Mouse (Mus musculus) liver, embryonic 14.5 days (tissue): ENCODE measurements around the gene Fbxl17. TPM values are rescaled to one million over a fixed set of nuclear protein-coding genes. Genes with fewer than 3 reads are reported as not detected.

Source experiments
- ATAC-seq: fragments of 200-750 bp; cut with Nextera tagmentation; 2 replicates; pipeline ENCODE4 v1.8.0; 2017; ENCODE audit warnings: moderate number of reproducible peaks, mild to moderate bottlenecking, moderate library complexity; ENCODE audit not compliant: insufficient read depth
- DNase-seq, 3 experiments: peaks; one replicate each; pipeline ENCODE4 v3.0.0-alpha.2; 2012 to 2013; ENCODE audit warnings: low read depth in 3 of 3, low spot score in 3 of 3
- H3K27ac ChIP-seq: fragments of 300-500 bp; sonication (generic); 2 replicates; pipeline ENCODE4 v1.5.1; 2014; ENCODE audit warnings: moderate library complexity, mild to moderate bottlenecking, control low read depth, inconsistent platforms
- H3K27me3 ChIP-seq: fragments of 300-500 bp; sonication (generic); 2 replicates; pipeline ENCODE4 v1.6.1; 2014; ENCODE audit warnings: mild to moderate bottlenecking, low read length, moderate library complexity; ENCODE audit not compliant: control insufficient read depth, insufficient read depth
- H3K36me3 ChIP-seq: fragments of 300-500 bp; sonication (generic); replicated peaks from 2 replicates; pipeline ENCODE4 v1.6.1; 2014; ENCODE audit warnings: low read depth; ENCODE audit not compliant: control insufficient read depth, insufficient read depth
- H3K4me1 ChIP-seq, 2 experiments: fragments of 200-500 bp in 1 of 2; fragments of 300-500 bp in 1 of 2; sonication (generic) in 1 of 2; replicated peaks; 2 replicates each; pipeline ENCODE4 v1.6.1; 2012 to 2014; ENCODE audit warnings: antibody characterized with exemption in 1 of 2, inconsistent platforms in 1 of 2, low read length in 1 of 2; ENCODE audit not compliant: control insufficient read depth in 2 of 2, insufficient read depth in 2 of 2
- H3K4me2 ChIP-seq: fragments of 300-500 bp; sonication (generic); 2 replicates; pipeline ENCODE4 v1.6.1; 2014; ENCODE audit warnings: low read depth, mild to moderate bottlenecking, control low read depth, moderate library complexity
- H3K4me3 ChIP-seq, 2 experiments: fragments of 200-500 bp in 1 of 2; fragments of 300-500 bp in 1 of 2; sonication (generic) in 1 of 2; 2 replicates each; pipeline ENCODE4 v1.5.1; 2012 to 2014; ENCODE audit warnings: low read depth in 2 of 2, low read length in 2 of 2, mild to moderate bottlenecking in 2 of 2, control low read depth in 1 of 2, inconsistent platforms in 1 of 2, moderate library complexity in 1 of 2; ENCODE audit not compliant: insufficient read depth in 1 of 2
- H3K9ac ChIP-seq: fragments of 300-500 bp; sonication (generic); replicated peaks from 2 replicates; pipeline ENCODE4 v1.6.1; 2014; ENCODE audit warnings: mild to moderate bottlenecking, control low read depth, moderate library complexity
- H3K9me3 ChIP-seq: fragments of 300-500 bp; sonication (generic); 2 replicates; pipeline ENCODE4 v1.6.1; 2016; ENCODE audit warnings: low read length, mixed read lengths; ENCODE audit not compliant: control insufficient read depth
- CTCF ChIP-seq: IDR thresholded peaks from 2 replicates; pipeline ENCODE4 v1.5.1; 2016; ENCODE audit warnings: antibody characterized with exemption, low read depth, control low read depth
- EP300 ChIP-seq: IDR thresholded peaks from 2 replicates; pipeline ENCODE4 v1.6.1; 2016; ENCODE audit warnings: antibody characterized with exemption, low read depth
- WGBS: fragments of 180-500 bp; shearing (Covaris S2); extraction: QIAGEN DNeasy Blood & Tissue Kit; methylation state at CpG from one replicate; pipeline ENCODE4 v1.1.7; 2014; ENCODE audit not compliant: insufficient replicate concordance; 5-methylcytosine and 5-hydroxymethylcytosine counted together
- polyA plus RNA-seq, 2 experiments: library from polyadenylated mRNA; depleted of rRNA in 1 of 2; stranded (reverse) in 1 of 2; unstranded in 1 of 2; fragments of >200 nt; fragmentation: Nextera tagmentation in 1 of 2; extraction: Ambion mirVana in 1 of 2; gene quantifications; 2 replicates each; pipeline versions ENCODE4 v1.2.1 to v1.2.3; 2012 to 2014

Fbxl17 gene
- polyA plus RNA-seq, 2 experiments = 1.9 TPM

DNA sequence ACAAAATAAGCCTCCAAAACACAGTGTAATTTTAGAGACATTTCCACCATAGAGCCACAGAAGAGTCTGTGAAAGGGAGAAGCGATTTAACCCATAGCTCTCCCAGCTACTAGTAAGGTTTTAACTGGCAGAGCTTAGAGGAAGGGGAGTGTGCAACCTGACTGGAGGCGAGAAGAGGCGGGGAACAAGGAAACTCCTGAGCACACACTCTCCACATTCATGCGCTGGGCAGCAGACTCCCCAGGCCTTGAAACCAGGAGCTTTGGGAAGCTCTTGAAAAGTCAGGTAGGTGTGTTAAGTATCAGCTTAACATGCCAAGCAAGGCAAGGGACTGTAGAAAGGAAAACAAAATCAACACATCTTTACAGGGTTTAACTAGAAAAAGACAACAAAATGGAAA lies 276.1 kb downstream of the Fbxl17 start:
- ATAC-seq = no peak
- no peaks in the 10 kb centered on the region for H3K36me3 ChIP-seq
- WGBS = 80% methylated on average over 4 of the region's 4 CpGs
- no peaks in the 10 kb centered on the region for H3K27me3 ChIP-seq
- no peak overlapping the region for H3K4me3 ChIP-seq
- no peak for DNase-seq
- H3K27ac ChIP-seq = no peak overlapping the region
- TF ChIP-seq CTCF (no peak), EP300 (no peak)
- H3K9me3 ChIP-seq = no peaks in the 10 kb centered on the region
- peaks cover 0 to 3% of the 10 kb centered on the region in 2 experiments; a peak in 1 of 4 replicates for H3K4me1 ChIP-seq
- H3K9ac ChIP-seq = no peak overlapping the region
- no peak overlapping the region for H3K4me2 ChIP-seq

DNA sequence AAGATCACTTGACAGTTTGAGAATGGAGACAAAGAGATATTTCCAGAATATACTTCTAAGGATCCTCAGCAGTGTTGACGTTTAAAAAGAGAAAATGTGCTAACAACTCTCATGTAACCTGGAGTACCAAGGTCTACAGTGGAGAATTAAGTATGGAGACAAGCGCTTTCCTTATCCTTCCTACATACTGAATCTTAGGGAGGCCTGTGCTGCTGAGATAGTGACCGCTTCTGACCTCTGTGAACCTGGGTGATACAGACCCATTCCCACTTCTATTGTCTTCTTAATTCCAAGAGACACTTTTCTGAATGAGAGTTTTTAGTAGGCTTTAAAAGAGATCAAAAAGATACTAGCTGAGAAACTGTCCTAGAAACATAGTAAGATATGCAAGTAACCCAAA lies 278.2 kb downstream of the Fbxl17 start:
- no peaks in the 10 kb centered on the region for H3K27me3 ChIP-seq
- DNase-seq = no peak
- no peaks in the 10 kb centered on the region for H3K36me3 ChIP-seq
- ATAC-seq = peak; percentile 47; the same call in 1 of the 2 replicates
- no peak for TF ChIP-seq CTCF
- no peak for TF ChIP-seq EP300
- WGBS = 74% methylated on average over 3 of the region's 3 CpGs
- H3K9ac ChIP-seq = no peak overlapping the region
- no peaks in the 10 kb centered on the region for H3K9me3 ChIP-seq
- H3K4me2 ChIP-seq = no peak overlapping the region
- H3K27ac ChIP-seq = no peak overlapping the region
- peaks cover 0 to 5% of the 10 kb centered on the region in 2 experiments; a peak in 3 of 4 replicates for H3K4me1 ChIP-seq
- H3K4me3 ChIP-seq = no peak overlapping the region

DNA sequence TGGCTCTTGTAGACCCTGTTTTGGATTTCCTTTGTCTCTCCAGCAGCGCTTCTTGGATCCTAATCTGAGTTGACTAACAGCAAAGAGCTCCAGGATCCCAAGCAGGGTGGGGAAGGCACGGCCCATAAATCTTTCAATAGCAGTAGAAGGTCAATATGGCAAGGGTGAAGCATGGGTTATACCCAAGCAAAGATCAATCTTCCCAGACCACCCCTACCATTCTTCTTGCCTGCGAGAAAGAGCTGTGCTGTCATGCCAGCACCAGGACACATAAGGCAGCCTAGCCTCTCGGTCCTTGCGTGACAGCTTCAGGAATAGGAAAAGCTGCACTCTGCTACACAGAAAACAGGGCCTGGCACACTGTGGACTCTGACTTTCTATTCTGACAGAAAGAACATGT lies 279.0 kb downstream of the Fbxl17 start:
- WGBS = 81% methylated on average over 5 of the region's 5 CpGs
- no peak for DNase-seq

DNA sequence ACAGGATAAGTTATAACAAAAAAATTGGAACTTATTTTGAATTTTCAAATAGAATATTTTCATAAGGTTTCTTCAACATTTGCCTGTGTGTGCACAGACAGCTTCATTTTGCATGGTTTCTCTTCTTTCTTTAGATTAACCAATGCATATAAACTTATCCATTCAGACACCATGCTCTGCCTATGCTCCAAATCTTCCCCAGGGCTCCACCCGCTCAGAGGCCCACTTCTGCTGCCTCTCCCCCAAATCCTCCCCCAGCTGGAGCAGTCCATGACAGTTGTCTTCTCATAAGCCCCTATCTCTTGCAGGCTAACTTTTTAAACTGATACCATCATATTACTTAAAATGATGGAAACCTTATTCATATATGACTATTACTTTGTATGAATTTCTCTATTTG lies 282.8 kb downstream of the Fbxl17 start:
- TF ChIP-seq EP300 = no peak
- no peak for TF ChIP-seq CTCF
- H3K4me3 ChIP-seq = no peak overlapping the region
- no peak overlapping the region for H3K27ac ChIP-seq
- H3K4me1 ChIP-seq = peaks cover 0 to 4% of the 10 kb centered on the region in 2 experiments; a peak in 3 of 4 replicates
- 67% methylated on average over 1 of the region's 1 CpGs for WGBS
- no peak overlapping the region for H3K4me2 ChIP-seq
- no peaks in the 10 kb centered on the region for H3K9me3 ChIP-seq
- no peak overlapping the region for H3K9ac ChIP-seq
- H3K27me3 ChIP-seq = no peaks in the 10 kb centered on the region
- no peaks in the 10 kb centered on the region for H3K36me3 ChIP-seq
- DNase-seq (no peak), ATAC-seq (peak; percentile 60; the same call in 1 of the 2 replicates)

More for the DNA sequence above, 279.0 kb downstream of the Fbxl17 start:
- no peak for ATAC-seq
- Histone ChIP-seq H3K36me3 (no peaks in the 10 kb centered on the region), H3K4me2 (no peak overlapping the region), H3K27me3 (no peaks in the 10 kb centered on the region), H3K27ac (no peak overlapping the region), H3K4me1 (peaks cover 0 to 5% of the 10 kb centered on the region in 2 experiments; a peak in 3 of 4 replicates), H3K9me3 (no peaks in the 10 kb centered on the region), H3K9ac (no peak overlapping the region), H3K4me3 (no peak overlapping the region)
- TF ChIP-seq CTCF (no peak), EP300 (no peak)

DNA sequence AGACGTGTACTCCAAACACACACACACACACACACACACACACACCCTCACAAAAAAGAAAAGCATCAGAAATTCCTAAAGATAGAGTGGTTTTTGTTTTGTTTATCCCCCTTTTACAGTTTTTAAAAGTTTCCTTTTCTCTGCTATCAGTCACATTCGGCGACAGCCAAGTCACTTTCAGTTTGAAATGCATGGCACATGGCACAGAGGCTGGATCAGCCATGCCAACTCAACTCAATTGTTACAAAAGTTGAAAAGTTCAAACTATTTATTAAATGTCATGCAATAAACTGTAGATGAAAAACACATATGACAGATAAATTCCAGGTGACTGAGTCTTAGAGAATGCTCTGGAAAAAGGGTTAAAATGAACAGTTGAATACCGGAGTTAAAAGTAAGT lies 287.8 kb downstream of the Fbxl17 start:
- no peak overlapping the region for H3K4me3 ChIP-seq
- ATAC-seq (no peak), DNase-seq (no peak)
- no peaks in the 10 kb centered on the region for H3K9me3 ChIP-seq
- H3K27ac ChIP-seq = no peak overlapping the region
- H3K4me2 ChIP-seq = no peak overlapping the region
- TF ChIP-seq CTCF = no peak
- no peak for TF ChIP-seq EP300
- no peak overlapping the region for H3K9ac ChIP-seq
- H3K36me3 ChIP-seq = no peaks in the 10 kb centered on the region
- 85% methylated on average over 4 of the region's 4 CpGs for WGBS
- H3K27me3 ChIP-seq = no peaks in the 10 kb centered on the region
- peaks cover 0 to under 1% of the 10 kb centered on the region in 2 experiments; a peak in 2 of 4 replicates for H3K4me1 ChIP-seq
